Mouse (Mus musculus) ovary, postnatal 14 days (tissue): ENCODE data around the gene Sec13.
"Not testable (repeated sequence)": the region's sequence is repeated elsewhere in the genome, so short reads cannot be mapped to it uniquely, and the experiment has no call there.

Source experiments
- DNase-seq: peaks from one replicate; pipeline ENCODE4 v3.0.0; 2022; ENCODE audit warnings: low spot score

Gene Sec13

GRCm38 (mm10) chr6:113740236-113741217 is at the start of gene Sec13:
Sec13 (minus strand) TSS chr6:113740743.
- peak; percentile 88 for DNase-seq

- no peak for DNase-seq
These were observed 47.0 kb upstream of the Sec13 start for GRCm38 (mm10) chr6:113787459-113787968.

GRCm38 (mm10) chr6:113785658-113786057 is 45.1 kb upstream of the Sec13 start:
- no peak for DNase-seq

- DNase-seq, result no peak
These were observed 37.7 kb upstream of the Sec13 start for GRCm38 (mm10) chr6:113778229-113778753.

- DNase-seq, result no peak
These were observed 28.3 kb upstream of the Sec13 start for GRCm38 (mm10) chr6:113768804-113769203.

- peak; percentile 46 for DNase-seq
These were observed 21.1 kb upstream of the Sec13 start for GRCm38 (mm10) chr6:113761644-113762043.

GRCm38 (mm10) chr6:113749119-113749685 is 8.7 kb upstream of the Sec13 start:
- no peak for DNase-seq

- DNase-seq, result no peak
These were observed 7.8 kb upstream of the Sec13 start for GRCm38 (mm10) chr6:113748351-113748750.

GRCm38 (mm10) chr6:113747284-113747683 is 6.7 kb upstream of the Sec13 start:
- DNase-seq, result no peak

GRCm38 (mm10) chr6:113745117-113745516 is 4.6 kb upstream of the Sec13 start:
- no peak for DNase-seq

GRCm38 (mm10) chr6:113743111-113743510 is 2.6 kb upstream of the Sec13 start:
- DNase-seq, result no peak

- no peak for DNase-seq
These were observed 1.8 kb upstream of the Sec13 start for GRCm38 (mm10) chr6:113742321-113742720.

GRCm38 (mm10) chr6:113741425-113741824 is 882 bp upstream of the Sec13 start:
- DNase-seq, result no peak

GRCm38 (mm10) chr6:113737318-113738046 is 3.1 kb downstream of the Sec13 start:
- DNase-seq, result no peak

- DNase-seq, result no peak
These were observed 9.2 kb downstream of the Sec13 start for GRCm38 (mm10) chr6:113731296-113731695.

GRCm38 (mm10) chr6:113728181-113728580 is 12.4 kb downstream of the Sec13 start:
- DNase-seq, result no peak

GRCm38 (mm10) chr6:113721061-113721460 is 19.5 kb downstream of the Sec13 start:
- DNase-seq, result no peak

GRCm38 (mm10) chr6:113719878-113720277 is 20.7 kb downstream of the Sec13 start, which contains the start of gene Ghrl:
Ghrl (minus strand) TSS chr6:113719880.
- no peak for DNase-seq

GRCm38 (mm10) chr6:113717541-113717940 is 23.0 kb downstream of the Sec13 start:
- DNase-seq, result no peak

GRCm38 (mm10) chr6:113714797-113715196 is 25.7 kb downstream of the Sec13 start:
- no peak for DNase-seq

- no peak for DNase-seq
These were observed 26.3 kb downstream of the Sec13 start for GRCm38 (mm10) chr6:113714276-113714675.

GRCm38 (mm10) chr6:113713389-113713788 is 27.2 kb downstream of the Sec13 start:
- not testable (repeated sequence) for DNase-seq
